In genomic region chr3:34653977-34654500, GRCm38 (mm10) we compare ENCODE assay signal across 12 mouse cellular contexts. TPM values are rescaled to one million over a fixed set of nuclear protein-coding genes. Genes with fewer than 3 reads are reported as not detected.
DNase-seq lines count a peak whose midpoint lies in the region; ATAC-seq and TF ChIP-seq lines count a peak whose summit lies in the region.
"Had no signal": no experiment of that assay in that cellular context is flagged by ENCODE, and none has a peak within 500 bp of the region (broad histone marks: within the 10 kb centered on the region; RNA-seq: fewer than 3 reads in every experiment).

No protein-coding gene starts in this region.

- no peak for DNase-seq in left cerebral cortex, adult 2 months (ENCODE audit: extremely low spot score in 1 of 2, low spot score in 2 of 2)
- no peak for DNase-seq in left cerebral cortex, postnatal 25 days (ENCODE audit: low spot score in 2 of 2)
- peak; percentile 95 for DNase-seq in forebrain, embryonic 14.5 days (ENCODE audit: low spot score)
- peak; percentile 80 for DNase-seq in midbrain, embryonic 14.5 days
- DNase-seq in stomach, postnatal 0 days (ENCODE audit: low spot score): no peak
- DNase-seq in gastrocnemius, postnatal 14 days: no peak
- DNase-seq in spleen, adult 18-20 months: no peak
- no peak for DNase-seq in lung, adult 18-20 months
- DNase-seq: kidney, postnatal 25 days had no signal

- H3K4me1 ChIP-seq in forebrain, embryonic 14.5 days (ENCODE audit: control insufficient read depth, insufficient read depth, low read length): peaks cover 23% of the 10 kb centered on the region
- peaks cover 14% of the 10 kb centered on the region for H3K4me1 ChIP-seq in midbrain, embryonic 14.5 days (ENCODE audit: control insufficient read depth, insufficient read depth, low read length)
- H3K4me1 ChIP-seq in stomach, postnatal 0 days (replicated peaks; ENCODE audit: control insufficient read depth, insufficient read depth): no peaks in the 10 kb centered on the region

- ATAC-seq in forebrain, embryonic 14.5 days: peak; percentile 22; the same call in 1 of the 2 replicates
- no peak for ATAC-seq in midbrain, embryonic 14.5 days (ENCODE audit: low FRiP score, low TSS enrichment)
- no peak for ATAC-seq in stomach, postnatal 0 days (ENCODE audit: low FRiP score, low TSS enrichment)

- H3K27me3 ChIP-seq in forebrain, embryonic 14.5 days (replicated peaks; ENCODE audit: control insufficient read depth, insufficient read depth, low read length): no peaks in the 10 kb centered on the region
- H3K27me3 ChIP-seq in midbrain, embryonic 14.5 days (ENCODE audit: control insufficient read depth, insufficient read depth, low read length): peaks cover 15% of the 10 kb centered on the region
- H3K27me3 ChIP-seq in stomach, postnatal 0 days (ENCODE audit: control insufficient read depth, insufficient read depth, low read length): peaks cover 9% of the 10 kb centered on the region; the same call in 1 of the 2 replicates

- peaks cover 9% of the 10 kb centered on the region for H3K36me3 ChIP-seq in forebrain, embryonic 14.5 days (ENCODE audit: control insufficient read depth, insufficient read depth, low read length)
- H3K36me3 ChIP-seq in midbrain, embryonic 14.5 days (ENCODE audit: control insufficient read depth, insufficient read depth, low read length): no peaks in the 10 kb centered on the region
- no peaks in the 10 kb centered on the region for H3K36me3 ChIP-seq in stomach, postnatal 0 days (ENCODE audit: control insufficient read depth, insufficient read depth, low read length)
- H3K36me3 ChIP-seq: limb, embryonic 13.5 days had no signal

- no peak for TF ChIP-seq EP300 in stomach, postnatal 0 days (optimal IDR thresholded peaks at IDR 0.05)

- intact Hi-C loops in left cerebral cortex, adult 2 months (cut with DNase I): no loop called here
- intact Hi-C loops in left cerebral cortex, postnatal 25 days (cut with DNase I): no loop called here
- intact Hi-C loops in gastrocnemius, postnatal 14 days (cut with DNase I; ENCODE audit: low total_unique reads): no loop called here

- no peaks in the 10 kb centered on the region for H3K9me3 ChIP-seq in forebrain, embryonic 14.5 days (replicated peaks; ENCODE audit: control insufficient read depth, low read length)
- H3K9me3 ChIP-seq in midbrain, embryonic 14.5 days (ENCODE audit: control insufficient read depth, low read length): no peaks in the 10 kb centered on the region
- no peaks in the 10 kb centered on the region for H3K9me3 ChIP-seq in stomach, postnatal 0 days (ENCODE audit: control insufficient read depth, low read length)
- H3K9me3 ChIP-seq: limb, embryonic 13.5 days had no signal

- TF ChIP-seq CTCF in left cerebral cortex, adult 2 months (IDR thresholded peaks at IDR 0.05): no peak
- TF ChIP-seq CTCF in stomach, postnatal 0 days (IDR thresholded peaks at IDR 0.05; ENCODE audit: low read depth): no peak

- WGBS in forebrain, embryonic 14.5 days: 0% methylated on average over 9 of the region's 9 CpGs
- WGBS in midbrain, embryonic 14.5 days: 2% methylated on average over 9 of the region's 9 CpGs
- WGBS in stomach, postnatal 0 days: 6% methylated on average over 9 of the region's 9 CpGs

- H3K4me3 ChIP-seq in left cerebral cortex, adult 2 months: peak overlapping the region; percentile 43
- H3K4me3 ChIP-seq in forebrain, embryonic 14.5 days (ENCODE audit: low read depth, low read length): peak overlapping the region; percentile 79
- peak overlapping the region; percentile 44 for H3K4me3 ChIP-seq in midbrain, embryonic 14.5 days (replicated peaks; ENCODE audit: low read depth, low read length)
- H3K4me3 ChIP-seq in stomach, postnatal 0 days (ENCODE audit: low read depth, low read length): peak overlapping the region; percentile 63
- H3K4me3 ChIP-seq: limb, embryonic 13.5 days had no signal

- H3K9ac ChIP-seq in forebrain, embryonic 14.5 days (ENCODE audit: low read length): peak overlapping the region; percentile 89
- peak overlapping the region; percentile 64 for H3K9ac ChIP-seq in midbrain, embryonic 14.5 days (replicated peaks; ENCODE audit: low read length)
- H3K9ac ChIP-seq in stomach, postnatal 0 days (ENCODE audit: low read length): peak overlapping the region; percentile 56
- H3K9ac ChIP-seq: limb, embryonic 13.5 days had no signal

- peak overlapping the region; percentile 90 for H3K4me2 ChIP-seq in forebrain, embryonic 14.5 days (ENCODE audit: low read length)
- H3K4me2 ChIP-seq in midbrain, embryonic 14.5 days (ENCODE audit: low read length): peak overlapping the region; percentile 83
- H3K4me2 ChIP-seq in stomach, postnatal 0 days (replicated peaks; ENCODE audit: low read depth): peak overlapping the region; percentile 52
- H3K4me2 ChIP-seq: limb, embryonic 13.5 days had no signal

- peak overlapping the region; percentile 66 for H3K27ac ChIP-seq in left cerebral cortex, adult 2 months
- peak overlapping the region; percentile 99 for H3K27ac ChIP-seq in forebrain, embryonic 14.5 days (ENCODE audit: low read depth, low read length)
- peak overlapping the region; percentile 89 for H3K27ac ChIP-seq in midbrain, embryonic 14.5 days (replicated peaks; ENCODE audit: low read depth, low read length)
- H3K27ac ChIP-seq in stomach, postnatal 0 days (replicated peaks): peak overlapping the region; percentile 70
- H3K27ac ChIP-seq: limb, embryonic 13.5 days; macrophage had no signal

RNA-seq across cellular contexts. Expression of gene Sox2, which starts 3.8 kb away (rescaled TPM):
- total RNA-seq in left cerebral cortex, adult 2 months (2021): 10 to 100 TPM; 37.8 to 38.2 TPM
- total RNA-seq in left cerebral cortex, postnatal 25 days (2021): 10 to 100 TPM; 40.5 to 43.8 TPM
- 26.6 and 32.0 TPM in 2 replicates for polyA plus RNA-seq in forebrain, embryonic 14.5 days (2014; fragmentation: Nextera tagmentation; extraction: Ambion mirVana)
- 16.8 and 22.4 TPM in 2 replicates for polyA plus RNA-seq in midbrain, embryonic 14.5 days (2014; fragmentation: Nextera tagmentation; extraction: Ambion mirVana)
- 11.6 and 14.7 TPM in 2 replicates for polyA plus RNA-seq in stomach, postnatal 0 days (2015; fragmentation: Nextera tagmentation; extraction: Ambion mirVana)
- total RNA-seq in gastrocnemius, postnatal 14 days (2021): under 1 TPM in 1 of 2 experiments, not detected in 1; 0.39 TPM
- polyA plus RNA-seq: heart, postnatal 0 days; macrophage had no signal

Comparison
In these comparisons a context has a peak if more than half of its experiments do, and no peak if none do; other contexts are left out.
1. DNase-seq: peak in forebrain, embryonic 14.5 days (single experiment) and midbrain, embryonic 14.5 days (single experiment); none in left cerebral cortex, adult 2 months (0 of 2), left cerebral cortex, postnatal 25 days (0 of 2), stomach, postnatal 0 days (single experiment), gastrocnemius, postnatal 14 days (single experiment), spleen, adult 18-20 months (0 of 2) and lung, adult 18-20 months (0 of 2).
2. RNA of gene Sox2, which starts 3.8 kb away (total RNA-seq): 40.5 to 43.8 TPM in left cerebral cortex, postnatal 25 days and 37.8 to 38.2 TPM in left cerebral cortex, adult 2 months; 0.39 TPM in gastrocnemius, postnatal 14 days; every median in the first group is over 10 times any median in the second.
3. Peak in every context shown above with its lines, with median percentiles within 50 percentile points of each other: H3K27ac ChIP-seq, H3K4me3 ChIP-seq, H3K4me2 ChIP-seq and H3K9ac ChIP-seq.